Mouse (Mus musculus) urinary bladder, postnatal 25 days (tissue): ENCODE data around the gene Pbx1.

ENCODE experiments used
- DNase-seq: peaks from one replicate; pipeline ENCODE4 v3.0.0; 2022; ENCODE audit warnings: low spot score

Gene Pbx1

GRCm38 (mm10) chr1:168078746-168079393, 353.2 kb downstream of the Pbx1 start:
- DNase-seq: no peak

- no peak for DNase-seq
Observed at GRCm38 (mm10) chr1:168071974-168072373, 360.1 kb downstream of the Pbx1 start.

GRCm38 (mm10) chr1:168070273-168070910, 361.7 kb downstream of the Pbx1 start:
- DNase-seq: no peak

GRCm38 (mm10) chr1:168069740-168070139, 362.3 kb downstream of the Pbx1 start:
- no peak for DNase-seq
